Mouse (Mus musculus) limb, embryonic 11.5 days (tissue): ENCODE results near the gene 4932438A13Rik. TPM values are rescaled to one million over a fixed set of nuclear protein-coding genes. Genes with fewer than 3 reads are reported as not detected.

Source experiments
- ATAC-seq: fragments of 200-750 bp; cut with Nextera tagmentation; 2 replicates; pipeline ENCODE4 v1.8.0; 2017; ENCODE audit warnings: low read depth; ENCODE audit not compliant: insufficient number of reproducible peaks, low FRiP score, low TSS enrichment
- DNase-seq: peaks from one replicate; pipeline ENCODE4 v3.0.0-alpha.2; 2015; ENCODE audit warnings: low spot score
- H3K27ac ChIP-seq: fragments of 300-500 bp; sonication (generic); replicated peaks from 2 replicates; pipeline ENCODE4 v1.5.1; 2014; ENCODE audit warnings: low read depth, mild to moderate bottlenecking, low read length
- H3K27me3 ChIP-seq: fragments of 300-500 bp; sonication (generic); 2 replicates; pipeline ENCODE4 v1.6.1; 2014; ENCODE audit warnings: mild to moderate bottlenecking, low read length, mixed read lengths; ENCODE audit not compliant: control insufficient read depth, insufficient read depth
- H3K36me3 ChIP-seq: fragments of 300-500 bp; sonication (generic); 2 replicates; pipeline ENCODE4 v1.6.1; 2014; ENCODE audit warnings: mild to moderate bottlenecking, low read length, moderate library complexity, mixed read lengths; ENCODE audit not compliant: control insufficient read depth, insufficient read depth
- H3K4me1 ChIP-seq: fragments of 300-500 bp; sonication (generic); 2 replicates; pipeline ENCODE4 v1.6.1; 2014; ENCODE audit warnings: low read length, mixed read lengths; ENCODE audit not compliant: control insufficient read depth, insufficient read depth
- H3K4me2 ChIP-seq: fragments of 300-500 bp; sonication (generic); 2 replicates; pipeline ENCODE4 v1.6.1; 2014; ENCODE audit warnings: low read depth, mild to moderate bottlenecking, moderate library complexity; ENCODE audit not compliant: severe bottlenecking
- H3K4me3 ChIP-seq: fragments of 300-500 bp; sonication (generic); 2 replicates; pipeline ENCODE4 v1.5.1; 2014; ENCODE audit warnings: low read depth, low read length
- H3K9ac ChIP-seq: fragments of 300-500 bp; sonication (generic); 2 replicates; pipeline ENCODE4 v1.6.1; 2014; ENCODE audit warnings: mild to moderate bottlenecking, low read length
- H3K9me3 ChIP-seq: fragments of 300-500 bp; sonication (generic); 2 replicates; pipeline ENCODE4 v1.6.1; 2016; ENCODE audit warnings: low read length; ENCODE audit not compliant: control insufficient read depth
- WGBS: fragments of 180-500 bp; shearing (Covaris S2); extraction: QIAGEN DNeasy Blood & Tissue Kit; methylation state at CpG from one replicate; pipeline ENCODE4 v1.1.7; 2014; 5-methylcytosine and 5-hydroxymethylcytosine counted together
- polyA plus RNA-seq: library from polyadenylated mRNA; unstranded; fragments of >200 nt; fragmentation: Nextera tagmentation; extraction: Ambion mirVana; gene quantifications from 2 replicates; pipeline ENCODE4 v1.2.1, GENCODE M21; 2014

4932438A13Rik gene
- polyA plus RNA-seq, 1 experiment from 2014 or later: 44.0 TPM

DNA sequence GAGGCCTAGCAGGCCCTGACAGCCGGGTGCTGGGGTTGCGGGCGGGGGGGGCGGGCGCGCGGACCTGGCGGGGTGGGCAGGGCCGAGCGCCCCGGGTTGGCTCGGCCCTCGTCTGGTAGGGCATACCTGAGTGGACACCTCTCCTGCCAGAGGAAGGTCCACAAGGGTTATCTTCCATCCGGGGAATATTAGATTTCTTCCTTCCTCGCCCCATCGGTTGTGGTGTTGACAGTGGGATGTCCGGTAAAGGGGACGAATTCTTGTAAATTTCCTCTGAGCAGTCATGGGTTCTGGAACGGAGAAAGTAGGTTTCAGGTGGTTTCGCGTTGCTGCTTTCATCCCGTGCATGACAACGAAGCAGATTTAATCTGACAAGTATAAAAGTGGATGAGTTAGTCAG, 523 bp downstream of the 4932438A13Rik start:
- Histone ChIP-seq H3K4me1 (peaks cover 4% of the 10 kb centered on the region; the same call in 1 of the 2 replicates), H3K4me2 (peak overlapping the region; percentile 67), H3K36me3 (peaks cover 3% of the 10 kb centered on the region), H3K27me3 (no peaks in the 10 kb centered on the region), H3K9me3 (no peaks in the 10 kb centered on the region), H3K4me3 (peak overlapping the region; percentile 56), H3K27ac (no peak overlapping the region), H3K9ac (peak overlapping the region; percentile 72)
- ATAC-seq (no peak), DNase-seq (no peak)
- 5% methylated on average over 14 of the region's 23 CpGs for WGBS

GRCm38 (mm10) chr3:36863881-36864280, 977 bp downstream of the 4932438A13Rik start:
- no peaks in the 10 kb centered on the region for H3K9me3 ChIP-seq

GRCm38 (mm10) chr3:36864466-36864865, 1.6 kb downstream of the 4932438A13Rik start:
- Histone ChIP-seq H3K9ac (no peak overlapping the region), H3K4me3 (no peak overlapping the region), H3K4me2 (no peak overlapping the region), H3K4me1 (peaks cover 4% of the 10 kb centered on the region; the same call in 1 of the 2 replicates), H3K36me3 (peaks cover 3% of the 10 kb centered on the region), H3K27ac (no peak overlapping the region), H3K9me3 (no peaks in the 10 kb centered on the region), H3K27me3 (no peaks in the 10 kb centered on the region)
- DNase-seq: no peak
- no peak for ATAC-seq
- WGBS: 95% methylated on average over 4 of the region's 4 CpGs

More at GRCm38 (mm10) chr3:36863881-36864280, 977 bp downstream of the 4932438A13Rik start:
- peak overlapping the region; percentile 67 for H3K4me2 ChIP-seq
- ATAC-seq: no peak
- H3K36me3 ChIP-seq: peaks cover 3% of the 10 kb centered on the region
- no peak for DNase-seq
- no peak overlapping the region for H3K9ac ChIP-seq
- H3K27me3 ChIP-seq: no peaks in the 10 kb centered on the region
- no peak overlapping the region for H3K27ac ChIP-seq
- H3K4me3 ChIP-seq: peak overlapping the region; percentile 56
- H3K4me1 ChIP-seq: peaks cover 4% of the 10 kb centered on the region; the same call in 1 of the 2 replicates
- WGBS: 79% methylated on average over 4 of the region's 4 CpGs

- no peak overlapping the region for H3K4me3 ChIP-seq
- H3K9me3 ChIP-seq: no peaks in the 10 kb centered on the region
Measured at GRCm38 (mm10) chr3:36905372-36905771, 42.5 kb downstream of the 4932438A13Rik start.

DNA sequence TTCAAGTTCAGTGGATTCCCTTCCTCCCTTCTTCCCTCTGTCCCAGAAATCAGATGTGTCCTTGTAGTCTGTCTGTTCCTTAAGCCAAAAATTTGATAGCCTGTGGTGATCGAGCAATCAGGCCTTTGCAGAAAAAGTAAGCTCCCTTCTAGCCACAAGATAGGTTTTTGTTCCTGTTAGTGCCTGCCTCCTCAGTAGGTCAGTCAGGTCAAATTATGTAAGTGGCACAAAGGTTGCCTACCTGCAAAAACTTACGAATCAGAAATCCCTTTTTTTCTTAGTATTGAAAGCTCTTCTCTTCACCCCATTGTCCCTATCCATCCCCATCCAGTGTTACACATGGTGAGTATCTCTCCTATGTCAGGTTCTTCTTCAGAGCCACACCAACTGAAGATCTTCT, 54.9 kb downstream of the 4932438A13Rik start:
- no peak overlapping the region for H3K4me2 ChIP-seq
- ATAC-seq (no peak), DNase-seq (no peak)
- no peaks in the 10 kb centered on the region for H3K4me1 ChIP-seq
- H3K9me3 ChIP-seq: no peaks in the 10 kb centered on the region
- WGBS: 89% methylated on average over 2 of the region's 2 CpGs
- H3K27me3 ChIP-seq: no peaks in the 10 kb centered on the region
- H3K27ac ChIP-seq: no peak overlapping the region
- no peak overlapping the region for H3K4me3 ChIP-seq
- no peak overlapping the region for H3K9ac ChIP-seq
- no peaks in the 10 kb centered on the region for H3K36me3 ChIP-seq

More at GRCm38 (mm10) chr3:36905372-36905771, 42.5 kb downstream of the 4932438A13Rik start:
- Histone ChIP-seq H3K9ac (no peak overlapping the region), H3K27me3 (no peaks in the 10 kb centered on the region), H3K27ac (no peak overlapping the region), H3K36me3 (peaks cover 2% of the 10 kb centered on the region; the same call in 1 of the 2 replicates), H3K4me2 (no peak overlapping the region), H3K4me1 (no peaks in the 10 kb centered on the region)
- no peak for DNase-seq
- 86% methylated on average over 3 of the region's 3 CpGs for WGBS
- no peak for ATAC-seq

DNA sequence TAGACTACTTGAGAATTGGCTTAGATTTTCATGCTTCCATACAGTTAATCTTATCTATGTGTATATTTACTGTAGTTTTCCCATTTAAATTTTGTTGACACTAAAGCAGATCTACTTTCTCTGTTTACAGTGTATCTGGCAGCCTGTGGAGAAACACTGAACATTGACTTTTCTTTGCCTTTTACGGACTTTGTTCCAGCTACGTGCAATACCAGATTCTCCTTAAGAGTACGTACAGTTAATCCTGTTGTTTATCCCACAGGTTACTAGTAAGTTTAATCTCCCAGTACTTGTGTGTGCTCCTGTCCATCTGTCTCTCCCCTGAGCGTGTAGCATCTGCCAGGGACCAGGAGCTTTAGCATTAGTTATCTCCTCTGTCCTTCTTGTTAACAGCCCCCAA, 55.4 kb downstream of the 4932438A13Rik start:
- Histone ChIP-seq H3K9me3 (no peaks in the 10 kb centered on the region), H3K4me2 (no peak overlapping the region), H3K4me3 (no peak overlapping the region), H3K27me3 (no peaks in the 10 kb centered on the region), H3K4me1 (no peaks in the 10 kb centered on the region), H3K36me3 (no peaks in the 10 kb centered on the region), H3K27ac (no peak overlapping the region), H3K9ac (no peak overlapping the region)
- DNase-seq (no peak), ATAC-seq (no peak)
- 95% methylated on average over 4 of the region's 4 CpGs for WGBS

- H3K4me2 ChIP-seq: no peak overlapping the region
- no peak for ATAC-seq
- no peak overlapping the region for H3K4me3 ChIP-seq
- DNase-seq: no peak
- WGBS: 17% methylated on average over 5 of the region's 5 CpGs
- no peak overlapping the region for H3K9ac ChIP-seq
- no peak overlapping the region for H3K27ac ChIP-seq
- no peaks in the 10 kb centered on the region for H3K9me3 ChIP-seq
- no peaks in the 10 kb centered on the region for H3K4me1 ChIP-seq
- no peaks in the 10 kb centered on the region for H3K27me3 ChIP-seq
- H3K36me3 ChIP-seq: no peaks in the 10 kb centered on the region
Measured at GRCm38 (mm10) chr3:36941572-36941971, 78.7 kb downstream of the 4932438A13Rik start.

DNA sequence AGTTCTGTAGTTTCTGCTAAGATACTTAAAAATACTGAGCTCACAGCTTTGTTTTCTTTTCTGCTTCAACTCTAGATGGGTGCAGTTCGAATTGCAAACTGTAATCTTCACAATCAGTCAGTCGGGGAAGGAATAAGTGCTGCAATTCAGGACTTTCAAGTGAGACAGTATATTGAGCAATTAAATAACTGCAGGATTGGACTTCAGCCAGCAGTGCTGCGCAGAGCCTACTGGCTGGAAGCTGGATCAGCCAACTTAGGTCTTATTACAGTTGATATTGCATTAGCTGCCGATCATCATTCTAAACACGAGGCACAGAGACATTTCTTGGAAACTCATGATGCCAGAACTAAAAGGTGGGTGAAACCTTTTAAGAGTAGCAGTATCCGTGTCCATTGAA, 79.2 kb downstream of the 4932438A13Rik start:
- Histone ChIP-seq H3K9me3 (no peaks in the 10 kb centered on the region), H3K9ac (no peak overlapping the region), H3K4me2 (no peak overlapping the region), H3K27ac (no peak overlapping the region), H3K36me3 (no peaks in the 10 kb centered on the region), H3K4me1 (no peaks in the 10 kb centered on the region), H3K27me3 (no peaks in the 10 kb centered on the region), H3K4me3 (no peak overlapping the region)
- 80% methylated on average over 6 of the region's 6 CpGs for WGBS
- DNase-seq: no peak
- no peak for ATAC-seq

DNA sequence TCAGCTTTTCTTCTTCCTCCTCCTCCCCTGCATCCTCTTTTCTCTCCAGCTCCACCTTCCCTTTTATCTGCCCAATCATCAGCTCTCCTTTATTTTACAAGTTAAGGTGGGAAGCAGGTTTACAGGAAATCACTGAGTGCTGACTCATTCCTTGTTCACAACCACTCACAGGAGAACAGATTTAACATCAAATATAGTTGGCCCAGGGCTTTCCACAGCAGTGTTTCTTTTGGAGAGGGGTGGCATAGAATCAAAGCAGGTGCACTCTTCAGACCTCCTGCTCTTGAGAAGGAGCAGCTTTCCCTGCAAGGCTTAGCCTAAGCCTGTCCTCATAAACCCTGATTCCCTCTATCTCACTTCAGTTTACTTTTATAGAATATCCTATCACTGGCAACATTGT, 80.8 kb downstream of the 4932438A13Rik start:
- DNase-seq (no peak), ATAC-seq (no peak)
- no peak overlapping the region for H3K27ac ChIP-seq
- H3K9me3 ChIP-seq: no peaks in the 10 kb centered on the region
- H3K4me2 ChIP-seq: no peak overlapping the region
- H3K27me3 ChIP-seq: no peaks in the 10 kb centered on the region
- H3K4me1 ChIP-seq: no peaks in the 10 kb centered on the region
- H3K4me3 ChIP-seq: no peak overlapping the region
- H3K9ac ChIP-seq: no peak overlapping the region
- no peaks in the 10 kb centered on the region for H3K36me3 ChIP-seq
